Mouse (Mus musculus) E14TG2a.4 (cell line): Measurements from ENCODE around the gene Lce1j.
"Not testable (repeated sequence)": the region's sequence is repeated elsewhere in the genome, so short reads cannot be mapped to it uniquely, and the experiment has no call there.

ENCODE experiments used
- H3K27me3 ChIP-seq: 2 replicates; pipeline ENCODE4 v1.6.1; 2014; ENCODE audit warnings: low read length, control low read depth; ENCODE audit not compliant: insufficient read depth
- H3K36me3 ChIP-seq: 2 replicates; pipeline ENCODE4 v1.6.1; 2014; ENCODE audit warnings: low read length, control low read depth; ENCODE audit not compliant: insufficient read depth
- H3K4me1 ChIP-seq: replicated peaks from 2 replicates; pipeline ENCODE4 v1.6.1; 2014; ENCODE audit warnings: low read depth, low read length, control low read depth
- H3K4me3 ChIP-seq: replicated peaks from 2 replicates; pipeline ENCODE4 v1.5.1; 2014; ENCODE audit warnings: mild to moderate bottlenecking, low read length
- H3K9me3 ChIP-seq: 2 replicates; pipeline ENCODE4 v1.6.1; 2014; ENCODE audit warnings: low read length, control low read depth
- CTCF ChIP-seq: conservative IDR thresholded peaks from 2 replicates; pipeline ENCODE4 v1.5.1; 2014; ENCODE audit warnings: low read length
- NANOG ChIP-seq: IDR thresholded peaks from 2 replicates; pipeline ENCODE4 v1.6.1; 2014; ENCODE audit warnings: borderline replicate concordance, low read length, mixed read lengths
- POU5F1 ChIP-seq: IDR thresholded peaks from 2 replicates; pipeline ENCODE4 v1.6.1; 2014; ENCODE audit warnings: low read length, borderline replicate concordance

Gene Lce1j

GRCm38 (mm10) chr3:92790414-92790813 lies at the start of gene Lce1j:
Gene Lce1j (minus strand): TSS chr3:92790514.
- Histone ChIP-seq H3K4me1 (no peaks in the 10 kb centered on the region), H3K9me3 (no peaks in the 10 kb centered on the region), H3K4me3 (no peak within 1 kb of the TSS), H3K27me3 (no peaks in the 10 kb centered on the region), H3K36me3 (no peaks in the 10 kb centered on the region)
- TF ChIP-seq CTCF (no peak), NANOG (no peak), POU5F1 (no peak)

- H3K4me3 ChIP-seq, result no peak within 1 kb of the TSS
- no peaks in the 10 kb centered on the region for H3K36me3 ChIP-seq
- H3K4me1 ChIP-seq, result no peaks in the 10 kb centered on the region
- TF ChIP-seq NANOG (no peak), CTCF (no peak), POU5F1 (no peak)
- H3K9me3 ChIP-seq, result peaks cover 13% of the 10 kb centered on the region; the same call in 1 of the 2 replicates
- H3K27me3 ChIP-seq, result no peaks in the 10 kb centered on the region
Observed at GRCm38 (mm10) chr3:92827108-92827507, 36.8 kb upstream of the Lce1j start, which contains the start of gene Kprp. Gene Kprp (minus strand): TSS chr3:92827247.

GRCm38 (mm10) chr3:92825808-92826207 lies 35.5 kb upstream of the Lce1j start:
- no peaks in the 10 kb centered on the region for H3K4me1 ChIP-seq
- peaks cover 13% of the 10 kb centered on the region; the same call in 1 of the 2 replicates for H3K9me3 ChIP-seq
- no peaks in the 10 kb centered on the region for H3K27me3 ChIP-seq
- TF ChIP-seq NANOG (no peak), CTCF (no peak), POU5F1 (no peak)
- H3K4me3 ChIP-seq, result no peak overlapping the region
- H3K36me3 ChIP-seq, result no peaks in the 10 kb centered on the region

GRCm38 (mm10) chr3:92816036-92816435 lies 25.7 kb upstream of the Lce1j start:
- not testable (repeated sequence) for H3K4me3 ChIP-seq, H3K27me3 ChIP-seq, H3K36me3 ChIP-seq
- Histone ChIP-seq H3K4me1 (peaks cover 25% of the 10 kb centered on the region), H3K9me3 (peaks cover 13% of the 10 kb centered on the region; the same call in 1 of the 2 replicates)
- TF ChIP-seq NANOG, result peak; percentile 56; the same call in 1 of the 2 replicates

GRCm38 (mm10) chr3:92815581-92815980 lies 25.3 kb upstream of the Lce1j start:
- Histone ChIP-seq H3K9me3 (peaks cover 13% of the 10 kb centered on the region; the same call in 1 of the 2 replicates), H3K36me3 (peaks cover 4% of the 10 kb centered on the region; the same call in 1 of the 2 replicates), H3K27me3 (no peaks in the 10 kb centered on the region), H3K4me3 (no peak overlapping the region), H3K4me1 (peaks cover 25% of the 10 kb centered on the region)
- TF ChIP-seq POU5F1, result no peak
- no peak for TF ChIP-seq NANOG
- no peak for TF ChIP-seq CTCF

- no peaks in the 10 kb centered on the region for H3K27me3 ChIP-seq
- TF ChIP-seq NANOG (no peak), POU5F1 (no peak), CTCF (no peak)
- peaks cover 2% of the 10 kb centered on the region for H3K9me3 ChIP-seq
Observed at GRCm38 (mm10) chr3:92807791-92808190, 17.5 kb upstream of the Lce1j start, which contains the start of gene Lce1k. Gene Lce1k (minus strand): TSS chr3:92807891.

GRCm38 (mm10) chr3:92778799-92779198 lies 11.5 kb downstream of the Lce1j start, which contains the start of gene Lce1i:
Gene Lce1i (minus strand): TSS chr3:92778899.
- no peaks in the 10 kb centered on the region for H3K4me1 ChIP-seq
- H3K27me3 ChIP-seq, result no peaks in the 10 kb centered on the region
- no peaks in the 10 kb centered on the region for H3K9me3 ChIP-seq
- no peak within 1 kb of the TSS for H3K4me3 ChIP-seq
- H3K36me3 ChIP-seq, result no peaks in the 10 kb centered on the region
- TF ChIP-seq NANOG (no peak), CTCF (no peak), POU5F1 (no peak)

More at GRCm38 (mm10) chr3:92807791-92808190, 17.5 kb upstream of the Lce1j start, which contains the start of gene Lce1k:
- Histone ChIP-seq H3K4me1 (no peaks in the 10 kb centered on the region; the same call in 1 of the 2 replicates), H3K4me3 (no peak within 1 kb of the TSS), H3K36me3 (no peaks in the 10 kb centered on the region)

- Histone ChIP-seq H3K27me3 (no peaks in the 10 kb centered on the region), H3K4me1 (no peaks in the 10 kb centered on the region), H3K36me3 (no peaks in the 10 kb centered on the region), H3K4me3 (no peak overlapping the region), H3K9me3 (no peaks in the 10 kb centered on the region)
- TF ChIP-seq NANOG (no peak), CTCF (peak; percentile 66), POU5F1 (no peak)
Observed at GRCm38 (mm10) chr3:92771573-92771972, 18.7 kb downstream of the Lce1j start.

GRCm38 (mm10) chr3:92764965-92765364 lies 25.3 kb downstream of the Lce1j start, which contains the start of gene Lce1h:
Gene Lce1h (minus strand): TSS chr3:92765065.
- H3K36me3 ChIP-seq, result no peaks in the 10 kb centered on the region
- H3K4me3 ChIP-seq, result no peak within 1 kb of the TSS
- H3K4me1 ChIP-seq, result no peaks in the 10 kb centered on the region
- no peaks in the 10 kb centered on the region for H3K9me3 ChIP-seq
- H3K27me3 ChIP-seq, result no peaks in the 10 kb centered on the region
- TF ChIP-seq POU5F1 (no peak), CTCF (no peak), NANOG (no peak)
